ENCODE assay signal across 19 mouse cellular contexts in the genomic region with DNA sequence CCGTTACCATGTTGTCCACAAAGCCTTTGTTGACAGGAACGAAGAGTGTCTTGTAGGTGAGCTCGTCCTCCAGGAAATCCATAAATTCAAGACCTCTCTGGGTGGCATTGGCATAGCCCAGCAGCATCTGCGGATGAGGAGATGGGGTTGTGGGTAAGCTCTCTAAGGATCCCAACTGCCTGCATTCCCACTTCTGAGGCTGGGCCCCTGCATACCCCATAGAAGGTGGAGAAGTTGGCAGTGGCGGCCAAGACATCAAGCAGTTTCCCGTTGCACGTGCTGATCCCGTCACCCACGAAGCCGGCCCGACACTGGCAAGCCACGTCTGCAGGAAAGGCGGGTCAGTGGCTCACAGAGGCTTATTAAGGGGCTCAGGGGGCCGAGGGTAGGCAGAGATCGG.
"Had no signal": no experiment of that assay in that cellular context is flagged by ENCODE, and none has a peak within 500 bp of the region (broad histone marks: within the 10 kb centered on the region; RNA-seq: fewer than 3 reads in every experiment).

No protein-coding gene starts in this region.

- H3K4me1 ChIP-seq: limb, embryonic 12.5 days; midbrain, embryonic 12.5 days; midbrain, embryonic 15.5 days; neural tube, embryonic 12.5 days; neural tube, embryonic 15.5 days had no signal

- H3K4me3 ChIP-seq: kidney, embryonic 15.5 days; left cerebral cortex, adult 2 months; limb, embryonic 12.5 days; limb, embryonic 15.5 days; midbrain, embryonic 12.5 days; midbrain, embryonic 15.5 days; neural tube, embryonic 12.5 days; neural tube, embryonic 15.5 days had no signal

- H3K27ac ChIP-seq: kidney, embryonic 15.5 days; left cerebral cortex, adult 2 months; limb, embryonic 12.5 days; limb, embryonic 15.5 days; liver, embryonic 14.5 days; macrophage; midbrain, embryonic 12.5 days; midbrain, embryonic 15.5 days; neural tube, embryonic 12.5 days; neural tube, embryonic 15.5 days had no signal

- H3K4me2 ChIP-seq: kidney, embryonic 15.5 days; limb, embryonic 12.5 days; limb, embryonic 15.5 days; liver, embryonic 11.5 days; lung, embryonic 14.5 days; midbrain, embryonic 12.5 days; midbrain, embryonic 15.5 days; neural tube, embryonic 12.5 days; neural tube, embryonic 15.5 days had no signal

- ATAC-seq: liver, postnatal 0 days; lung, postnatal 0 days; midbrain, embryonic 15.5 days had no signal

- H3K27me3 ChIP-seq: kidney, embryonic 15.5 days; limb, embryonic 12.5 days; limb, embryonic 15.5 days; midbrain, embryonic 12.5 days; midbrain, embryonic 15.5 days; neural tube, embryonic 12.5 days; neural tube, embryonic 15.5 days had no signal

- H3K9me3 ChIP-seq: kidney, embryonic 15.5 days; limb, embryonic 12.5 days; limb, embryonic 15.5 days; midbrain, embryonic 12.5 days; midbrain, embryonic 15.5 days; neural tube, embryonic 12.5 days; neural tube, embryonic 15.5 days had no signal

- DNase-seq: kidney, adult 8-10 months; kidney, postnatal 36 days; layer of hippocampus, postnatal 36 days; left cerebral cortex, postnatal 4 days; liver, postnatal 0 days; lung, embryonic 14.5 days; thymus, postnatal 25 days had no signal

- H3K9ac ChIP-seq: kidney, embryonic 15.5 days; limb, embryonic 12.5 days; limb, embryonic 15.5 days; liver, embryonic 14.5 days; liver, postnatal 0 days; lung, embryonic 14.5 days; midbrain, embryonic 12.5 days; midbrain, embryonic 15.5 days; neural tube, embryonic 12.5 days; neural tube, embryonic 15.5 days had no signal
